In the genomic region with DNA sequence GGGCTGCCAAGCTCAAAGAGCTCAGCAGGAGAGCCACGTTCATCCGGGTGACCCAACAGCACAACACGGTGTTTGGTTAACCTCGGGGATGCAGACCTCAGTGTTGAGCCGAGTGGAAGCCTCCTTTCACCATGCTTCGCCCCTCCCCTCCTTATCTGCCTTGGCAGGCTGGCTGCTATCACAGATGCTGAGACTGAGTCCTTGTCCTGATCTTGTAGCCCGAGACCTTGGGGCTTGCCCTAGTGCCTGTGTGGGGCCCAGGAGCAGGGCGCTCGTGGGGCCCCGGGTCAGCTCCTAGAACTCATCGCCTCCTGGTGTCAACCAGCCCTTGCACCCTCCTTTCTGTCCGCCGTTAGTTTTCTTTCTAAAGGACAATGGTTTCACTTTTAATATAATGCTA, we compare ENCODE assay signal across 1 mouse cellular context.
TF ChIP-seq lines count a peak whose summit lies in the region.

No protein-coding gene starts in this region.

TF ChIP-seq in MEL, 35 proteins besides CTCF, POLR2A, EP300 and RAD21 (continued from another document):
- no peak for TF ChIP-seq NRF1 (IDR thresholded peaks at IDR 0.05; ENCODE audit: insufficient read depth, low read depth, low read length, poor library complexity, severe bottlenecking)
- TF ChIP-seq MEF2A (IDR thresholded peaks at IDR 0.05; ENCODE audit: extremely low read depth, insufficient replicate concordance, low read depth, low read length, poor library complexity, severe bottlenecking): no peak
- peak; percentile 54; the same call in 1 of the 2 replicates for TF ChIP-seq ETS1 (IDR thresholded peaks at IDR 0.05; ENCODE audit: low read depth, low read length)
- TF ChIP-seq MAZ (IDR thresholded peaks at IDR 0.05; ENCODE audit: low read depth, low read length): peak; percentile 87; the same call in 1 of the 2 replicates
TF ChIP-seq in MEL: peak in this region for 6.
